Mouse (Mus musculus) cerebellum, postnatal 14 days (tissue): ENCODE measurements around the gene Spata5.
"Not testable (repeated sequence)": the region's sequence is repeated elsewhere in the genome, so short reads cannot be mapped to it uniquely, and the experiment has no call there.

Experiments
- DNase-seq, 2 experiments: peaks; one replicate each; pipeline ENCODE4 v3.0.0; 2021; ENCODE audit warnings: mixed read lengths in 2 of 2

Gene Spata5

DNA sequence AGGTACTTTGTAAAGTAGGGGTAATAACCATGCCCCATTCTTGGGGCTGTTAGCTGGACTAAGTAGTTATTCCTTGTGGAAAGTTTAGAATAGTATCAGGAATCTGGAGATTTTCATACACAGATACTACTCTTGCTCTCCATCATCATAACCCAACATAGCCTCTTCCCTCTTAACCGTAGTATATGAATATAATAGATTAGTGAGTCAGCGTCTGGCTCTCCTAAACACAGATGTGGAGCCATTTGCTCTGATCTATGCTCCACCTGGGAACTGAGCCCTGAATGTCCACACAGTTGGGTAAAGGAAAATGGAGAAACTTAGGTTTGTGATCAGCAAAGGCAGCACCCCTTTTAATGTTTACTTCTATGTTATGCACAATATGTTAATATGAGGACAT is 96.7 kb downstream of the Spata5 start:
- no peak for DNase-seq

- no peak for DNase-seq
These were observed 98.9 kb downstream of the Spata5 start for GRCm38 (mm10) chr3:37518611-37519010.

DNA sequence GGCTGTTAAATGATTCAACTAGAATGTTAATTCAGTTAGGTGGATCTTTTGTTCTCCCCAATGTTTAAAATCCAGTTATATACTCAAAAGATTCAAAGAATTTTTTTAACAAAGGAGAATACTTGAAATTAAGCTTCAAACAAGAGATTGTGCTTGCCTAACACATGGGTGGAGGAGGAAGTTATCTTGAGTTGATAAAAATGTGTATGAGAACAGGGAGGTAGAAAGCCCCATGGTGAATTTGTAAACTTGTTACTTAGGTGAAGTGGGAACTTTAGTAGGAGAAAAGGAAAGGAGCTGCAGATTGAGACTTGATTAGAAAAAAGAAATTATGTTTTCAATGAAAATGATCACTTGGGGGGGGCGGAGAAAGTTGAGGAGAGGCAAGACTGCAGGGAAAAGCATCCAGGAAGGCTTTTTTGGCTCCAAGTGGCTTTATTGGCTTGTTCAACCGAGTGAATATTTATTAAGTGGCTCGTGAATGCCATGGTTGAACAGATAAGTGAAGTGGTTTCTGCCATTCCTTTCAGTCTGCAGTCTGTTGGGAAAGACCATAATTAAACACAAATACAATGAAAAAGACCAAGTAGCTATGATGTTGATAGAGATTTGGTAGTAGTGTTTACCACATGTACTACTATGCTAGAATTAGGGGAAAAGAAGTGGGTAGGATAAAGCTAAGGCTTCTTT is 100.8 kb downstream of the Spata5 start:
- DNase-seq, result no peak

DNA sequence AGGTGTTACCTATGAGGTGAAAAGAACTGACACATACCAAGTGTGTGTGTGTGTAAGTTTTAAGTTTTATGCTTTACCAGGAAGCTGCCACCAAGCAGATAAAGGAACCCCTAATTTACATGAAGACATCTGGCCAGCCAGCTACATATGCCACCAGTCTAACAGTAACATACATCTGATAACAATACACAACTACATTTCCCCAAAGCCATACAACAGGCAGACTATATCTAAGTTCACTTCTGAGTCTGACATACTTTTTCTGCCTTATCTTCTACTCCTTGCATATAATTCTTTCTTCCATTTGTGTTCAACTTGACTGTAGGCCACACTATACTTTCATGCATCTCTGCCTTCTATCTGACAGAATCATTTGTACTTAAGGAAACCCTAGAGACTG is 112.4 kb downstream of the Spata5 start:
- DNase-seq, result no peak

DNA sequence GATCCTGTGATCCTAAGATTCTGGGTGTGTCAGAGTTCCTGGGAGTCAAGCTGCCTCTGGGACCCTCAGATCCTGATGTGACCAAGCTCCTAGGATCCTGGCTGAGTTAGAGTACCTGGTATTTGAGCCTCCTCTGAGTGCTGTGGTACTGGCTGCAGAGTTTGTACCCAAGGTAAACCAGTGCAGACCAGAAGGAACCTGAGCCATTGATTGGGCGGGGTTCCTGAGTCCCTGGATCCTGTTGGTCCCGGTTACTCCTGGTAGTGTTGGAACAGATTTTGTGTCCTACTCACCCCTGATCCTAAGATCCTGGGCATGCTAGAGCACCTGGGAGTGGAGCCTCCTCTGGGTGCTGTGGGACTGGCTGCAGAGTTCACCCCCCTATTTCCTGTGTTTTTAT is 121.0 kb downstream of the Spata5 start:
- not testable (repeated sequence) for DNase-seq

DNA sequence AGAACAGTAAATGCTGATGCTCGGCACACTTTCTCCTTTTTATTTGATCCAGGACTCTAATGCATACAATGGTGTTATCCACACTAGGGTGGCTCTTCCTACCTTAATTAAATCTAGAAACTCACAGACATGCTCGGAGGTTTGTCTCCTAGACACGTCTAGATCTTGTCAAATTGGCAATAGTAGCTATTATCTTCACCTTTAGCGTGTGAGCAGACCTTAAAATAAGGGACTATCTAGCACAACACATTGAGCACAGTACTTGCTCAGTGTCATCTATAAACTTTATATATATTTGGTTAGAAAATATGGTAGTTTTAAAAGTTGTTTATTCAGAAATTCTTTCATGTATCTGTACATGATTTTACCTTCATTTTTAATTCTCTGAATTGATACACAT is 126.7 kb downstream of the Spata5 start:
- DNase-seq, result no peak

- DNase-seq, result no peak
These were observed 130.5 kb downstream of the Spata5 start for GRCm38 (mm10) chr3:37550190-37550589.

DNA sequence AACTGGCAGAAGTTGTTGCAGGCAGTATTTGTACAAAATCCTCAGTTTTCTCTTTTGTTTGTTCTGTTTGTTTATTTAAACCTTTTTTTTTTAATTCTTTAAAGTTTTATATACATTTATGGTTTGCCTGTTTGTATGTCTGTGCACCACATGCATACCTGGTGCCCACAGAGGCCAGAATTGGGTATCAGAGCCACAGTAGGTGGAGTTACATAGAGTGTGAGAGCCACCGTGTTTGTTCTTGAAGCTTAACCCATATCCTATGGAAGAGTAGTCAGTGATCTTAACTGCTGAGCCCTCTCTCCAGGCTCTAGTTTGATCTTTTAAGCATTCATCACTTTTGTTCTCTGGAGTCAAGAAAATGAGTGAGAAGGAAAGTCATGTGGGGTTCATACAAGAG is 130.9 kb downstream of the Spata5 start:
- DNase-seq, result no peak

DNA sequence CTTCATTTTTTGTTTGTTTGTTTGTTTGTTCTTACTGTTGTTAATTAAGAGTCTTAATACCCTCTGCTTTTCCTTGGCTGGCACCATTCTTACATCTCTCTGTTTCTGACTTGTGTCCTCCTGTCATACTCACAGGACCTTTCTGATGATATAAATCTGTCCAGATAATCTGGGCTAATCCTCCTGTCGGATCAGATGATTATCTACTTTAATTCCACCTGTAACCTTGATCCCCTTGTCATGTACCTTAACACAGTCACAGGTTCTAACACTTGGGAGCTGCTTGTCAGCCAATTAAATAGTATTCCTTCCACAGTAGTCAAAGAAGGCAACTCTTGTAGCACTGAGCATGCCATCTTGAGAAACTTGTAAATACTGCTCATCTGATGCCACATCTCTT is 131.8 kb downstream of the Spata5 start:
- no peak for DNase-seq

DNA sequence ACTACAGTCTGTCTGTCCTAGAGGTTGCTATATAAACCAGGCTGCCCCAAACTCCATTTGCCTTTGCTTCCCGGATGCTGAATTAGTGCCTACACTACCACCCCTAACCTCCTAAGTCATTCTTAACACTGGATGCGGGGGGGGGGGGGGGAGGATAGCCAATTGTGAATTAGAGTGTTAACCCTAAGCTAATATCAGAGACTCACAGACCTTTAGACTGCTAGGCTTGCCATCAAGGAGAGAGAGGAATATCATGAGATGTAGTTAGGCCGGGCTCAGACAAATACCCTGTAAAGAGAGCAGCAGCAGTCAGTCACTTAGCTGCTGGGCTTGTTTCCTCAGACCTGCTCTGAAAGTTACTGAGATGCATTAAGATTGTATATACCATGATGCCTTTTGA is 132.5 kb downstream of the Spata5 start:
- no peak for DNase-seq

GRCm38 (mm10) chr3:37553371-37554033 is 133.8 kb downstream of the Spata5 start:
- no peak for DNase-seq

GRCm38 (mm10) chr3:37556412-37557113 is 136.9 kb downstream of the Spata5 start:
- no peak for DNase-seq

GRCm38 (mm10) chr3:37557741-37558479 is 138.2 kb downstream of the Spata5 start:
- no peak for DNase-seq

DNA sequence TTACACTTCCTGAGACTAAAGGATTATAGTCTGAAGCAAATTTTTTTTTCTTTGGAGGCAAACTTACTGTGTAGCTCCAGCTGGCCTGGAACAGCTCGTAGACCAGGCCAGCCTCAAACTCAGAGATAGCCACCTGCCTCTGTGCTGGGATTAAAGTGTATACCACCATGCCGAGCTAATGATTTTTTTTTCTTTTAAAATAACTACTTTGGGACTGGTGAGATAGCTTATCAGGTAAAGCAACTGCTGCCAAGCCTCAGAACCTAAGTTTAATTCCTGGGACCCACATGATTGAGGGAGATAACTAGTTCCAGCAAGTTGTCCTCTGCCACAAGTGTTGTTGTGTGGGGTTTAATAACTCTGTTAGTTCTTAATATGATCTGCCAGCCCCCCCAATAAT is 139.6 kb downstream of the Spata5 start:
- DNase-seq, result no peak

GRCm38 (mm10) chr3:37561466-37561865 is 141.8 kb downstream of the Spata5 start:
- no peak for DNase-seq

- DNase-seq, result no peak
These were observed 146.4 kb downstream of the Spata5 start for GRCm38 (mm10) chr3:37566097-37566496.

- no peak for DNase-seq
These were observed 147.8 kb downstream of the Spata5 start for GRCm38 (mm10) chr3:37567505-37567904.

DNA sequence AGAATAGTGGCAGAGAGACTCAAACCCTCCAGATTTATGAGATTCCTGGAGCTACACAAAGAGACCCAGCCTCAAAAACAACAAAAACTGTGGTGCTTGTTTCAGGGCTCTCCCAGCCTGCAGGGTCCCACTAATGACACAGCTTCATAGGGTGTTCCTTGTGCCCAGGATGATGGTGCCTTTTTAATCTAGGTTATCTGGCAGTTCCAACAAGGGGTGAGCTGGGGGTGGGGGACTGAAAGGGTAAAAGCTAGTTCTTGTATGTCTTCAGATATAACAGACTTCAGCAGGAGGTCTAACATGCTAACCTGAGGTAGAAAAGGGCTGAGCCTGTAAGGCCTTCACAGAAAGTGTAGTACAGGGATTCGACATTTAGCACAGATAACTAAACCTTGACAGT is 149.1 kb downstream of the Spata5 start:
- no peak for DNase-seq

DNA sequence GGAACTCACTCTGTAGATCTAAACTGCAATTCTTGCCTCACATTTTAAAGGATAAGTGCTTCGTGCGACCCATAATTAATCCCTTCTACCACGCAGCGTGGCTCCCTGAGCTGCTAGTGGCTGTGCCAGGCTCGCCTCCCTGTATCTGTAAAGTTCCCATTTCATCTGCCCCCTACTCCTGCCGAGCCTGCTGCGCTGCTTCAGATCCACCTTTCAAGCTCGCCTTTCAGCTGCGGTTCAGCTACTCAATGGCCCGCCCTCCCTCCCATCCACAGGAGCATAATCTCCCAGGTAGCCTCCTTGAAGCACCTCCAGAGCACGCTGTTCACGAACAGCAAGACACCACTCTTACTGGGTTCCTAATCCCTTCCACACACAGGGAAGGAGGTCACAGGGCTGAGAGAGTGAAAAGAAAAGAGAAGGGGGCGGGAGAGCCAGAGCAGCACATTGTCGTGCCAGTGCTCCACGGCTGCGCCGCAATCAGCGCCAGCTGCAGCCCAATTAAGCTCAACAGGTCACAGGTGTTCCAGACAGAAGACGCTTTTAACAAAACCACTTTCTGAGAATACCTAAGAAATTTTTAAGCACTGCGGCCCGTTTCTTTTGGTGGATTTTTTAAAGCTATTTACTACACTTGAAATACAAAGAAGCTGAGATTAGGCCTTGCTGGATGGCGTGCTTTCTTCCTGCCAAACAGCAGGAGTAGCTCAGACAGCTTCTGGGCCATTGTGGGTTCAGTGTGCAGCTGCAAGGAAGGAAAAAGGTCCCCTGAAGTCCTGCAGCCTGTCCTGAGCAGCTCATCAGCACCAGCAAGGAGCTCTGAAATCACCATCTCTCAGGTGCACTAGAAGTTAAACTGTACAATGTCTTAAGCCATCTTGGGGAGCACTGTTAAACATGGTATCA is 150.2 kb downstream of the Spata5 start:
- DNase-seq, result no peak

DNA sequence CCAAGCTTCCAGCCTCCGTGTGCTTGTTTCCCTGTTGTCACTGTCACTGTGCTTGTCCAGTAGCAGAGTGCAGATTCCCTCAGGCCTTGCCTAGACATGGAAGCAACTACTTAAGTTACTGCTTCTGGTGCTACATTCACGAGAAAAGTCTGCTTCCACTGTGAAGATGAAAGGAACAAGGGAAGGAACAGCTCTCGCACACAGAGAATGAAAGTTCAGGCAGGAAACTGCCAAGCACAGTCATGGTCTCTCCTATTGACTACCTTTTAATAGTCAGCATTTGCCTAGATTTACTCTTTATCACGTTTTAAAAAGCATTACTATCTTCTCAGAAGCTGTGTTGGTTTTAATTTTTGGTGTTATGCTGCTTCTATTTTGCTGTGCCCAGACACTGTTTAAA is 151.9 kb downstream of the Spata5 start:
- no peak for DNase-seq

DNA sequence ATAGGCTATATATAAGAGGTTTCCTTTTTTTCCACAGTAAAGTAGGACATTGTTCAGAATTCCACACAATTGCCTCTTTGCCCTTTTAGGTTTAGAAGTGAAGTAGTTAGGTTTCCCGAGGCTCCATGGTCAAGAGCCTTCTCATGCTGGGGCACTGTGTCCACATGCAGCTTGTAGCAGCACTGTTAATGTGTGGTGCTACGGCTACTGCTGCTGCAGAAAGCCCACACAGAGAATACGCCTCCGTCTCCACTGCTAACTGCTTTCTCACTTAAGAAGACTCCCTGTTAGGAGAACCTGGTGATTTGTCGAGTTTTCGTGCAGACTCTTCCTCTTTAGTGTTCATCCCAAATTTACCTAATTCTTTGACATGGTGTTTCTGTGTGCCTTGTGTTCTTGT is 152.4 kb downstream of the Spata5 start:
- DNase-seq, result no peak

DNA sequence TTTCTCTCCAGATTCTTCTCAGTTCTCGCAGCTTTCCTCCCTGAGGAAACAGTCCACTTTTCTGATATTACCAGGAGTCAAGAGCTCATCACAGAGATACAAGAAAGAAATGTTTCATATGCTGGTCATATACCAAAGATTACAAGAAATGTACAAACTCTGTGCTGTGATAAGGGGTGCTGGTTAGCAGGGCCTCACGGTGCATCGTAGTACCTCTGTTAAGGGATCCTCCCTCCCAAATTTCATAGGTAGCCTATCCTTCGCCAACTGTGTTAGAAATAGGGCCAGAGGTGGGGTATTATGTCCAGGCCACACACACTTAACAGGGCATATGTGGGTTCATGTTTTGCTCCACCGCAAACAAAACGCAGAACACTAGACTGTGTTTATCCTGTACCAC is 157.1 kb downstream of the Spata5 start:
- no peak for DNase-seq
